Mouse (Mus musculus) midbrain, postnatal 0 days (tissue): Measurements from ENCODE around the gene Tead3. TPM values are rescaled to one million over a fixed set of nuclear protein-coding genes. Genes with fewer than 3 reads are reported as not detected.
A peak's percentile ranks its signal among the peaks of the same experiment; 100 is the strongest.

Source experiments
- ATAC-seq: fragments of 200-750 bp; cut with Nextera tagmentation; 2 replicates; pipeline ENCODE4 v1.8.0; 2017; ENCODE audit warnings: moderate number of reproducible peaks, mild to moderate bottlenecking, moderate TSS enrichment, moderate library complexity; ENCODE audit not compliant: low FRiP score
- DNase-seq: peaks from one replicate; pipeline ENCODE4 v3.0.0-alpha.2; 2015; ENCODE audit warnings: low spot score
- H3K27ac ChIP-seq: fragments of 300-500 bp; sonication (generic); 2 replicates; pipeline ENCODE4 v1.5.1; 2014; ENCODE audit warnings: low read depth, mild to moderate bottlenecking, low read length, mixed read lengths
- H3K27me3 ChIP-seq: fragments of 300-500 bp; sonication (generic); 2 replicates; pipeline ENCODE4 v1.6.1; 2014; ENCODE audit warnings: low read length, control low read depth, mixed read lengths; ENCODE audit not compliant: insufficient read depth
- H3K36me3 ChIP-seq: fragments of 300-500 bp; sonication (generic); 2 replicates; pipeline ENCODE4 v1.6.1; 2014; ENCODE audit warnings: low read length, control low read depth, mixed read lengths; ENCODE audit not compliant: insufficient read depth
- H3K4me1 ChIP-seq: fragments of 300-500 bp; sonication (generic); 2 replicates; pipeline ENCODE4 v1.6.1; 2014; ENCODE audit warnings: mild to moderate bottlenecking, control low read depth, antibody characterized with exemption, low read length, mixed read lengths; ENCODE audit not compliant: insufficient read depth
- H3K4me2 ChIP-seq: fragments of 300-500 bp; sonication (generic); 2 replicates; pipeline ENCODE4 v1.6.1; 2014; ENCODE audit warnings: low read depth, mild to moderate bottlenecking, low read length, mixed read lengths; ENCODE audit not compliant: poor library complexity, severe bottlenecking
- H3K4me3 ChIP-seq: fragments of 300-500 bp; sonication (generic); 2 replicates; pipeline ENCODE4 v1.5.1; 2014; ENCODE audit warnings: low read depth, mild to moderate bottlenecking, low read length, moderate library complexity
- H3K9ac ChIP-seq: fragments of 300-500 bp; sonication (generic); replicated peaks from 2 replicates; pipeline ENCODE4 v1.6.1; 2014; ENCODE audit warnings: mild to moderate bottlenecking, low read length, moderate library complexity, mixed read lengths; ENCODE audit not compliant: poor library complexity, severe bottlenecking
- H3K9me3 ChIP-seq: fragments of 300-500 bp; sonication (generic); 2 replicates; pipeline ENCODE4 v1.6.1; 2016; ENCODE audit warnings: low read length, control low read depth
- CTCF ChIP-seq: IDR thresholded peaks from 2 replicates; pipeline ENCODE4 v1.5.1; 2016; ENCODE audit warnings: antibody characterized with exemption, mild to moderate bottlenecking
- WGBS: fragments of 180-500 bp; shearing (Covaris S2); extraction: QIAGEN DNeasy Blood & Tissue Kit; methylation state at CpG from one replicate; pipeline ENCODE4 v1.1.7; 2014; 5-methylcytosine and 5-hydroxymethylcytosine counted together
- polyA plus RNA-seq: library from polyadenylated mRNA; unstranded; fragments of >200 nt; fragmentation: Nextera tagmentation; extraction: Ambion mirVana; gene quantifications from 2 replicates; pipeline ENCODE4 v1.2.1, GENCODE M21; 2015
- total RNA-seq: library from RNA; depleted of rRNA; stranded (reverse); fragments of >200 nt; gene quantifications from 2 replicates; pipeline ENCODE4 v1.2.3, GENCODE M21; 2014

Gene Tead3
- total and polyA plus RNA-seq, 2 experiments from 2014 or later: 1.2 to 5.4 TPM

- Histone ChIP-seq H3K9me3 (no peaks in the 10 kb centered on the region), H3K9ac (no peak overlapping the region), H3K27ac (no peak overlapping the region), H3K4me1 (peaks cover 3% of the 10 kb centered on the region; the same call in 1 of the 2 replicates), H3K4me2 (no peak overlapping the region), H3K4me3 (no peak overlapping the region), H3K27me3 (no peaks in the 10 kb centered on the region), H3K36me3 (no peaks in the 10 kb centered on the region)
- WGBS: 21% methylated on average over 10 of the region's 10 CpGs
- DNase-seq: no peak
- TF ChIP-seq CTCF: no peak
- no peak for ATAC-seq
These were observed 4.7 kb downstream of the Tead3 start for GRCm38 (mm10) chr17:28345882-28346281.

- 15% methylated on average over 7 of the region's 8 CpGs for WGBS
- Histone ChIP-seq H3K27ac (no peak overlapping the region), H3K4me3 (no peak overlapping the region), H3K4me2 (no peak overlapping the region), H3K27me3 (no peaks in the 10 kb centered on the region), H3K9ac (no peak overlapping the region), H3K36me3 (no peaks in the 10 kb centered on the region), H3K9me3 (no peaks in the 10 kb centered on the region), H3K4me1 (peaks cover 3% of the 10 kb centered on the region; the same call in 1 of the 2 replicates)
- no peak for TF ChIP-seq CTCF
- DNase-seq (no peak), ATAC-seq (no peak)
These were observed 5.3 kb downstream of the Tead3 start for GRCm38 (mm10) chr17:28345271-28345721.

GRCm38 (mm10) chr17:28344670-28345069 lies 5.9 kb downstream of the Tead3 start:
- no peak for TF ChIP-seq CTCF
- 61% methylated on average over 3 of the region's 3 CpGs for WGBS
- H3K9me3 ChIP-seq: no peaks in the 10 kb centered on the region

GRCm38 (mm10) chr17:28344050-28344607 lies 6.5 kb downstream of the Tead3 start:
- no peak overlapping the region for H3K9ac ChIP-seq
- no peak overlapping the region for H3K4me2 ChIP-seq
- DNase-seq (no peak), ATAC-seq (no peak)
- no peaks in the 10 kb centered on the region for H3K27me3 ChIP-seq
- H3K4me3 ChIP-seq: no peak overlapping the region
- H3K4me1 ChIP-seq: no peaks in the 10 kb centered on the region
- no peaks in the 10 kb centered on the region for H3K36me3 ChIP-seq
- H3K27ac ChIP-seq: no peak overlapping the region
- no peaks in the 10 kb centered on the region for H3K9me3 ChIP-seq
- no peak for TF ChIP-seq CTCF
- 38% methylated on average over 4 of the region's 4 CpGs for WGBS

More at GRCm38 (mm10) chr17:28344670-28345069, 5.9 kb downstream of the Tead3 start:
- Histone ChIP-seq H3K4me2 (no peak overlapping the region), H3K27ac (no peak overlapping the region), H3K4me3 (no peak overlapping the region), H3K4me1 (peaks cover under 1% of the 10 kb centered on the region; the same call in 1 of the 2 replicates), H3K9ac (no peak overlapping the region), H3K27me3 (no peaks in the 10 kb centered on the region), H3K36me3 (no peaks in the 10 kb centered on the region)
- DNase-seq (no peak), ATAC-seq (no peak)

- H3K36me3 ChIP-seq: no peaks in the 10 kb centered on the region
- no peaks in the 10 kb centered on the region for H3K27me3 ChIP-seq
- peak overlapping the region; percentile 48 for H3K4me2 ChIP-seq
- no peak for TF ChIP-seq CTCF
- no peak overlapping the region for H3K27ac ChIP-seq
- no peaks in the 10 kb centered on the region for H3K4me1 ChIP-seq
- peak overlapping the region; percentile 13; the same call in 1 of the 2 replicates for H3K4me3 ChIP-seq
- WGBS: 10% methylated on average over 25 of the region's 26 CpGs
- peak; percentile 73 for DNase-seq
- H3K9me3 ChIP-seq: no peaks in the 10 kb centered on the region
- peak; percentile 64; the same call in 1 of the 2 replicates for ATAC-seq
- H3K9ac ChIP-seq: 0 out of 2 replicates have a peak overlapping the region, but pooled peaks have one; percentile 29
These were observed 9.5 kb downstream of the Tead3 start for GRCm38 (mm10) chr17:28341091-28341490.

- DNase-seq (no peak), ATAC-seq (no peak)
- H3K36me3 ChIP-seq: no peaks in the 10 kb centered on the region
- H3K4me3 ChIP-seq: no peak overlapping the region
- TF ChIP-seq CTCF: no peak
- no peaks in the 10 kb centered on the region for H3K4me1 ChIP-seq
- no peaks in the 10 kb centered on the region for H3K9me3 ChIP-seq
- WGBS: 84% methylated on average over 7 of the region's 7 CpGs
- no peak overlapping the region for H3K27ac ChIP-seq
- 0 out of 2 replicates have a peak overlapping the region, but pooled peaks have one; percentile 29 for H3K9ac ChIP-seq
- peak overlapping the region; percentile 48; the same call in 1 of the 2 replicates for H3K4me2 ChIP-seq
- no peaks in the 10 kb centered on the region for H3K27me3 ChIP-seq
These were observed 10.0 kb downstream of the Tead3 start for GRCm38 (mm10) chr17:28340578-28340977.
